Mouse (Mus musculus) kidney, adult 18-20 months (tissue): Measurements from ENCODE around the gene Gm9833.
"Not testable (repeated sequence)": the region's sequence is repeated elsewhere in the genome, so short reads cannot be mapped to it uniquely, and the experiment has no call there.

Source experiments
- DNase-seq: peaks from one replicate; pipeline ENCODE4 v3.0.0; 2021

Gm9833 gene

DNA sequence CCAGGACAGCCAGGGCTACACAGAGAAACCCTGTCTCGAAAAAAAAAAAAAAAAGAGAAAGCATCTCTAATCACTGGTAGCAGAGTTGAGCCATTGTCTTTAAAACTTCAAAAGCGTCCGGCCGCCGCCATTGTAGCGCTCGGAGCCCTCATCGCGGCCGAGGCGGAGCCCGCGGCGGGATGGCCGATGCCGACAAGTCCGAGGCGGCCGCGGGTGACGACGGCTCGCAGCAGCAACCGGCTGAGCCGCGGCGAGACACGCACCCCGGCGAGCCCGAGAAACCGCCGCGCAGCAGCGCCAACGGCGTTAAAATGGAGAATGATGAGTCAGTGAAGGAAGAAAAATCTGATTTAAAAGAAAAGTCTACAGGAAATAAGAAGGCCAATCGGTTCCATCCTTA is at the start of gene Gm9833:
Gm9833 (plus strand) TSS at position 117 of the 400 bp plus-strand sequence.
- DNase-seq = not testable (repeated sequence)

DNA sequence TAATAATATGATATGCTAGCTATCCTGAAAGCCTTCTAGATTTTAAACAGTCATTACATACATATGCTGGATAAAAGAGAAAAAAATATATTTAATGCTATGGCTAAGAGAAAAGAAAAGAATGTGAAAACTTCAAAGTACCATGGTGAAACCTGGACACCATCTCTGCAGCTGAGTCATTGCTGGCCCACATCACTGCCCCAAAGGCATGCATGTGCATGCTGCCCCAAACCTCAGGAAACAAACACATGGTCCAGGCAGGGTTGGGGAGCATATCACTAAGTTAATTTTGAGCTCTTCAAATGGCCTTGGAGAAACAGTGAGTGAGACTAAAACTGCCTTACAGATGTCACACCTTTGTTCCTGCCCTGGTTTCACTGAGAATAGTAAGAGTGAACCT is 17.8 kb upstream of the Gm9833 start:
- DNase-seq = no peak

DNA sequence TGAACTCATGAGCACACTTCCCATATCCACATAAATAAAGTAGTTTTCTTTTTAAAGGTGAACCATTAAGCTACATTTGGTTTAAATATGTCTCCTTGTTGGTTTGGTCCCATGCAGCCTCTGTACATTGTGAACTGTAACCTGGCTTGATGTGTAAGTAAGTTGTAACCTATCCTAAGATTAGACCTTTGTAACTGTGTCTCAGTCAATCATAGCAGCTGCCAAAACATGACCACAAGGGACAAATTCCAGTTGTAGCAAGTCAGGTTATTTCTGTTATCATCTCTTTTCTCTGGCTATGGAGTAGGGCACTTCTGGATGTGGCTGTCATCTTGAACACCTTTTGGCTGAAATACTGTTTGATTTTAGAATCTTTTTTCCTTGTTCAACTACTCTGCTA is 12.1 kb upstream of the Gm9833 start:
- DNase-seq = no peak

DNA sequence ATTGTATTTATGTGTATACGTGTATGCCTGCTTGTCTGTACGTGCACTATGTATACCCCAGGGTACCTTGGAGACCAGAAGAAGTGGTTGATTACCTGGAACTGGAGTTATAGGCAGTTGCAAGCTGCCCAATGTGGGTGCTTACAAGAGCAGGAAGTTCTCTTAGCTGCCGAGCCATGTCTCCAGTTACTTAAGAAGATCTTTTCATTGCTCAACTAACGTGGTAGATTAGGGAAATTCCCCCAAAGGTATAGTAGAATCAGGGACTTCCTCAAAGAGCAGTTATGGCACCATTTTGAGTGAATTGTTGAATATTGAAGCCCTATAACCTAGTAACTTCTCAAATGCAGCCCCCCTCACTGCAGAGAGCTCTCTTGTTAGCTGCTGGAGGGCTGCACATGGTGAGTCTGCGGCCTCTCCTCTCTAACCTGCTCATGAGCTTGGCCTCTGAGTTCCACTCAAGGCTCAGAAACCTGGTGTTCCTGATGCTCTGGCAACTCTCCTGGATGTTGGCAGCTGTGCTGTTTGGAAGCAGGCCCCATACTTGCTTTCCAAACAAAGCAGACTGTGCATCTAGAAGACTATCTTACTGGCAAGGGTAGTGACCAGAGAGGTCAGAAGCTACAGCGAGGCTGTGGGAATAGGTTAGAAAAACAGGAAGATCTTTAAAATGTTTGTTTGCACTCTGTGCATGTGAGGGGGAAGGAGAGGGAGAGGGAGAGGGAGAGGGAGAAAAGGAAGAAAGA is 10.6 kb upstream of the Gm9833 start:
- DNase-seq = no peak

DNA sequence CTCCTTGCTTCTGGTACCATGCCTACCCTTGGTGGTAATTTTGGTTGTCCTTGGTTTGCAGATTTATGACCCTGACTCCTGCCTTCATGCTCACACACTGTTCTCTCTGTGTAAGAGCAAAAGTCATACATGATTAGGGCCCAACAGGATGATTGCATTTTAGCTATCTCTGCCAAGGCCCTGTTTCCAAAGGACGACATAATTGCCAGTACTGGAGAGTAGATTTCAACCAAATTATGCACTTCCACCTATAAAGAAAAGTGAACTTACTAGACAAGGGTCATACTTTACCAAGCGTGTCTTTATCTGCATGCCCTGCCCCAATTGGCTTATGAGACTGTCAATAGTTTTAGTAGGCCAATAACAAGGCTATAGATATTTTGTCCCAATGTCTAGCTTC is 9.8 kb upstream of the Gm9833 start:
- no peak for DNase-seq

DNA sequence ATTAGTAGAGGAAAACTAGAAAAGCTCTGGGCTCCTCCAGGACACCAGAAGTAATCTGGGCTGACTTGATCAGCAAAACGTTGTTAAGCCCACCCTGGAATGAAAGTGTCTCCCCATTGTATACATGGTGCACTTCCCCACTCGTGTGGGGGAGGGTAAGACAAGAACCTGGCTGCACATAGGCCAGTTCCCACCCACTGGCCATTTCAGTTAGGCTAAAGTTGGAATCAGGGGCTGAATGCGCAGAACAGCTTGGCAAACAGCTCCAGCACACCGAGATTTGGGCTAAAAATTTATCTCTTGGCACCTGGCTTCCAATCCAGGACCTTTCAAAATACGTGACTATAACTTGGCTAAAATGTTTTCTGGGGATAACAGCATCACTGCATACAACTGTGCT is 6.6 kb upstream of the Gm9833 start:
- DNase-seq = no peak

DNA sequence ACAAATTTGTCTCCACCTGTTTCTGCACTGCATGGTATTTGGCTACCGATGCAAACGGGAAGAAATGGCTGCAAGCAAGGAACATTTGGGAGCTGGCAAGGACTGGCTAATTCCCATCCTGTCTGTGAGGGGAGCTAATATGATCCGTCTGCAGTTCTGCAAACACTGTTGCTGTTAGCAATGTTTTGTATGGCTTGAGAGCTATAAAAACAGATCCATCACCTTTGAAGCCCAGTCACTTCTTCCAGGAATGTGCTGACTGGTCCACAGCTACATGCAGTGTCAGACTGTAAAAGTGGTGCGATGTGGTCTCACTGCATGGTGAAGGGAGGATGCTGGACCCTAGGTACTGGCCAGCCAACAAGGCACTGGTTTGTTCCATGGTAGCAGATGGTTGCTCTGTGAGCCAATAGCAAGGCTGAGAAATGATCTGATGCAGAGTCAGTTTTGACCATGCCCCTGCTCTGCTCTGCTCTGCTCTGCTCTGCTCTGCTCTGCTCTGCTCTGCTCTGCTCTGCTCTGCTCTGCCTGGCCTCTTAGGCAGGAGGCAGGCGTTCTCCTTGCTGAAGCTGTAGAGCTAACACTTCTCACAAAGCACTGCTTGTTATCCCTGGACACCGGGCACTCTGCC is 5.9 kb upstream of the Gm9833 start:
- DNase-seq = no peak

DNA sequence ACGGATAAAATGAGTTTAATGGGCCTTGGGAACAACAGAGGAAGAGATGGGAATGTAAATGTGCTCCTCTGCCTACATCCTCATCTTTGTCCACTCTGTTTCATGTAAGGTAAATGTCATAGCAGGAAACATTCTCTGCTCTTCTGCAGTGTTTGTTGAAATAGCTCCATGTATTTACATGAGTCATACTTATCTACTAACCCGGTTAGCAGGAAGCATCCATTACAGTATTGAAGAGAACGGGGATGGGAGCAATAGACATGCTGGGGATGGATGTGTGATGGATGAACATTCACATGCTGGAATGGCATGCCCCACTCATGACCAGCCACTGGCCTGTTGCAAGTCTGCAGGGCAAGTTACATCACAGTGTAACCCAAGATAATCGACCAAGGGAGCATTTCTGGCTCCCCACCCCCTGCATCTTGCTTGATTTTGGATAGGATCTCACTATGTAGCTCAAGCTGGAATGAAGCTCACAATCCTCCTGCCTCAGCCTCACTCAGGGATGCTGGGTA is 5.3 kb upstream of the Gm9833 start:
- no peak for DNase-seq

DNA sequence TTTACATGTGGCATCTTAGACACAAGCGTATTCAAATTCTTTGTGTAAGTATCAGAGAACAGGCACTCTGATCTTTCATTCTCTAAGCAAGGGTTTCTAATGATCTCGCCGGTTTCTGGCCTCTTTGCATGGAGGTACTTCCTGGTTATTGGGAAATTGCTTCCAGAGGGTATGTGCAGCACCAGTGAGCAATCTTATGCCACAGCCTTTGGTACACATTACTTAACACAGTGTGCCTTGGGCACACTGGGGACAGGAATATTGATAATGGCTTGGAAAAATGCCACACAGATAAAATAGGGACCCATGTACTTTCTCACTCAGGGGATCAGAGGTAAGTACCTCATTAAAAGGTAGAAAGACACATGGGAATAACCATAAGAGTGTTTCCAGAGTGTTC is 3.8 kb upstream of the Gm9833 start:
- no peak for DNase-seq

DNA sequence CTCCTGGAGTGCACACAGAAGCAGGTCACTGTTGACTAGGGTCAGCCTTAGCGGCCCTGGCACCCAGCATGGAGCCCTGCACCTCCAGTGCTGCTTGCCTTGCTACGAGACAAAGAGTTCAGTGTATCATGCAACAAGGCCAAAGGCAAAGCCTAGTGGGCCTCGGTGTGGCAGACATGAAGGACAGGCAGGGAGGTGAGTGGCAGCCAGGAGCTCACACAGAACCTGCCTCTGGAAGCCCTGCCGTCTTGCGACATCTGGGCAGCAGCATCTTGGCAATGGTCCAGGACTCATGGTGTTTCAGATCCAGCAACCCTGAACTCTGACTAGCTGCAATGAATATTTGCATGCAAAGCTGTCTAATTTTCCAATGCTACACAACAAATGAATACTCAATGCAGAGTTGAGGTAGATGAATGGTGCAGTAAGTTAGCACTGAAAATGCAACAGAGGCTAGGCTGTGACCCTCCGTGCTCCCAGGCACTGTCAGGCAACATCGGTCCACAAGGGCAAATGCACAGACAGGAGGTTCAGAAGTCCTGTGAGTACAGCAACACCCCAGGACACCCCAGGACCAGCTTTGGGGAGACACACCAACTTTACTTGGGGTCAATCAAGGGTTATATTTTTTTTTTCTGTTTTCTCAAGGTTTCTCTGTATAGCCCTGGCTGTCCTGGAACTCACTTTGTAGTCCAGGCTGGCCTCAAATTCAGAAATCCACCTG is 2.4 kb upstream of the Gm9833 start:
- DNase-seq = no peak

DNA sequence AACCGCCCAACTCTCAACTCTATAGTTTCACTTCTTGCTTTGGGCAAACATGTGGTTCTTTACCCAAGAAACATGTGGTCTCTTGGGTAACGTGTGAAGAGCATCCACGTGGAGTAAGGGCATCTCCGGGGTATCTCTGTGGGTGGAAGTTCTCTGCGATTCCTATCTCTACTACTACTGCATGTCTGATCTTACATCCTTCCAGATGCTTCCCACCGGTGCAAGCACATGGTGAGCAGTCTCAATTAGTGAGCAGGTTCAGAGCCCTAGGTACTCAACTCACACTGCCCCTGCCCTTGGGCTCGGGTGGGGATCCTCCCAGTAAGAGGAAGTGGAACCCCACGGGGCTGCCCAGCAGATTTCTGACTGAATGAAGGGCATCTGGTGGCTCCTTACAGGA is 399 bp upstream of the Gm9833 start:
- no peak for DNase-seq

DNA sequence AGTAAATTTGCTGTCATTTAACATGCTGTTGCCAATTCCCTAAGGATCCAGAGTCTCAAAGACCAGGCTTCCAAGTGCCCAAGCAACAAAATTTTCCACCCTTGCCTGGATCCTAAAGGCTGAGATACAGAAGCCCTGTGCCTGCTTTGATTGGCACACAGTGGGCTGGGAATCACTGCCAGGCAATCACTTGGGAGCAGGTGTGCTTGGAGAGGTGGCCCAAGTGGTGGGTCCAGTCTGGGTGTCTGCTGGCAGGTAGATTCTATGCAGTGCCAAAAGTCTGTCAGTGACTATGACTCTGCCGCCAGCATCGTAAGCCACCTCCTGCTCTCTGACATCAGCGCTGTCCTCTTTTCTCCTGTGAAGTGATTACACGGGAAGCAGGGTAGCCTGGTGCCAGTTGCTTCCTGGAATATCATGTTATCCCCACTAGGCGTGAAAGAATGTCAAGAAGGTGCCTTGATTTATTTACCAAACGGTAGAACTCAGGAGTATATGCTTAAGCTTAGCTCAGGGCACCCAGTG is 3.8 kb downstream of the Gm9833 start:
- no peak for DNase-seq

DNA sequence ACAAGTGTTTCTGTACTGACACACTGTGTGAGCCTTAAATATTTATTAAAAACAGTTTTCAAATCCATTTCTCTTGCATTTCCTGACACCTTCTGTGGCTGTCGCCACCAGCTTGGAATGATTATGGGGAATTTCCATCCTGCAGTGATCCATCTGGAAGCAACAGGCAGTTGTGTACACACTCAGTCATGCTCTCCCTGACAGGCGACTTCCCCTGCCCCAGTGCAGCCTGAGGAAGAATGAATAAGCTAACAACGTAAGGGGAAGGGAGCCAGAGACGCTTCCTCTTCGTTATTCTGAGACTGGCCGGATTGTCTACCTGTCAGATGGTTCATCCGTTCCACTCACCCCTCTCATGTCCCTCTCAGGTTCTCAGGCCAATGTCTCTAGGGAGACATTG is 4.6 kb downstream of the Gm9833 start:
- peak; percentile 14 for DNase-seq

DNA sequence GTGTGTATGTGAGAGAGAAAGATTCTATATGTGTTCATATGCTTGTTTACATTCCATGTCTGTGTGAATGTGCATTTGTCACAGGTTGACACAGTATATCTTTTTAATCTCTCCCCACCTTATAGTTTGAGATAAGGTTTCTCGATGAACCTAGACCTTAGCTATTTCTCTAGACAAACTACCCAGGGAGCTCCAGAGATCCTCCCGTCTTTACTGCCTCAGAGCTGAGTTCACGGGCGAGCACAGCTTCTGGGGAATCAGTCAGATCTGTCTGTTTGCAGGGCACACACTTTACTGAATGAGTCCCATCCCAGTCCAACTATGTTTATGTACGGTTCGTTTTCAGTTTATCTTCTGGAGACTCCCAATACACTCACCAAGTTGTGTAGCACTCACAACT is 5.0 kb downstream of the Gm9833 start:
- no peak for DNase-seq

DNA sequence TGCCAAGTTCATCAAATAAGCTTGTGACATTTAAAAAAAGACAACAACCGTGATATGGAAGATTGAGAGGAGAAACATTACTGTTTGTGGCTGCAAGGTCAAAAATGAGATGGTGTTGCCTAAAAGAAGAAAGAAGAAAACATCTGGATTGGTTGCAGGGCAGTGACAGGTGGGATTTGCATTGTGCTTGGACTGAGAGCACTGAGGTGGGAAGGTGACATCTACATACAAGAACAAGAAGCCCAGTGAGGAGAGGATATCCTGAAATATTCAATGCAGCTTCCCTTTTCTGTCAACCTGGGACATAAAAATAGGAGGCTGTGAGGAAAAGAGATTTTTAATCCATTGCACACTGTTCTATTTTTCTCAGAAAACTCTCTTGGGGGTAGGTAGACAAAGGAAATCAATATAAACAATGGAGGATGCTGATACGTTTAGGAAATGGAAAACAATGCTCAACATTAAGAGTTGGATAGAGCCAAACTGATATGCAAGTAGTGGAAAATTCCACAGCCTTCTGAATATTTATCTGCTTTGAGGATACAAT is 7.2 kb downstream of the Gm9833 start:
- no peak for DNase-seq

DNA sequence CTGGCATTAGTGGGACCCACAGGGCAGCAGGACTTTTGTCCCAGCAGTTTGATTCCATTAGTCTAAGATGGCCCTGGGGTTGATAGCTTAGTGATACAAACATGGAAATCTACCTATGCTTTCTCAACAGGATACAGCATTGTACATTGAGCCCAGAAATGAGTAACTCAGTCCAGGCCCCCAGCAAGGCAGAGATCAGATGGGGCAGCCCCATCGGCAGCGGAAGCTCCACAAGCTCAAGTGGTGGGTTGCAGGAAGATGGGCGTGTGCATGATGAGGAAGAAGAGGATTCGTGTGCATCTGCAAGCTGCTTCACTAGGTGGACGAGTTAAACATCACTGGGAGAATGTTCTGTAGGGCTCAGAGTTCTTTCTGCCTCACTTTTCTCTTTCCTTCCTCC is 11.8 kb downstream of the Gm9833 start:
- no peak for DNase-seq

DNA sequence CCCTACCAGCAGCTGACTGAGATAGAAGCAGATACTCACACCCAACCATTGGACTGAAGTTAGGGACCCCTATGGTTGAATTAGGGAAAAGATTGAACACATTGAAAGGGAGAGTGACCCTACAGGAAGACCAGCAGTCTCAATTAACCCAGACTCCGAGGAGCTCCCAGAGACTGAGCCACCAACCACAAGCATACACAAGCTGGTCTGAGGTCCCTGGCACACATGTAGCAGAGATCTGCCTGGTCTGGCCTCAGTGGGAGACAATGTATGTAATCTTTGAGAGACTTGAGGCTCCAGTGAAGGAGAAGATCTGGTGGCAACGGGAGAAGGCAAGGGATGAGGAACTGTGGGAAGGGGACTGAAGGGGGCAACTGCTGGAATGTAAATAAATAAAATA is 23.7 kb downstream of the Gm9833 start:
- no peak for DNase-seq

DNA sequence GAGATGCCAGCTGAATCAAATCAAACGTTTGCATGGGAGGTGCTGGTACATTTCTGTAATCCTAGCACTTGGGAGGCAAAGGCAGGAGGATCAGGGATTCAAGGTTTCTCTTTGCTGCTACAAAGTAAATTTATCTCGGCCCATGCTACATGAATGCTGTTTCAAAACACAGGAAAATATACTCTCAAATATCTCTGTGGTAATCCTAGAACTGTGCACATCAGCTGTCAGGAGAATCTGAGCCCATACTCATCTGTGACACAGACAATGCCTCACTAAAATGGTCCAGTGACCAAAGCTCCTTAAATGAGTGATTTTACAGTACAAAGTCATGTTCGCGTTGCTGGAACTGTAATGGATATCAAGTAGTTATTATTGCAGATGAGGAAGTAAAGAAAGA is 24.3 kb downstream of the Gm9833 start:
- no peak for DNase-seq

DNA sequence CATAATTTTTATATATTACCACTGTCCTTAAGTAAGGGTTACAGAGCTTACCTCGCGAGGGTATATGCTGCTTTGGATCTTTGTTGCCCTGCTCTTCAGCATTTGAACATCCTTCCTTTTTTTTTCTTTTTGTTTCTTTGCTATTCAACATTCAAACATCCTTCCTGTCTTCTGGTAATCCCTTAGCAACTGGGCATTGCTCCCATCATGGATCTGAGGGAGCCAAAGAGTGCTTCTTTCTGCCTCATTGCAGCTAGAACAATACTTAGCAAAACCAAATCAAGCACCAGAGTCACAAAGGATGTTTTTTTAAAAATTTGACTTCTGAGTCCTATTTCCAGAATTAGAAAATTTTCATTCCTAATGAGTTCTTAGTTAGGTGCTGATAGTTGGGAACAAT is 24.8 kb downstream of the Gm9833 start:
- no peak for DNase-seq

DNA sequence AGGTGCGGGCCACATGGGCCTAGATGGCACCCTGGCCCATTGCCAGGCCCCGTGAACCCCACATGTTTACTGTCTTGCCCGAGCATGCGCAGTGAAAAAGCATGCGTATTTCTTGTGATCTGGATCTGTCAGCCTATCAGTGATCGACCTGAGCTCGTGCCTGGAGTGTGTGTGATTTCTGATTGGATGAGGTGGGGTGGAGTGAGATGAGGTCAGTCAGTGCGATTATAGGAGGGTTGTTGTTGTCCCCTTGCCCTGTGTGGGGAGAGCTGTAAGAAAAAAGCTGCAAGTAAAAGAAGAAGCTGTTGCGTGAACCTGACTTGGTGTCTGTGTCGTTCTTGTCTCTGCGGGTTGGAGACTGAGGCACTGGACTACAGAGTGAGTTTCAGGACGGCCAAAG is 28.6 kb downstream of the Gm9833 start:
- DNase-seq = no peak

DNA sequence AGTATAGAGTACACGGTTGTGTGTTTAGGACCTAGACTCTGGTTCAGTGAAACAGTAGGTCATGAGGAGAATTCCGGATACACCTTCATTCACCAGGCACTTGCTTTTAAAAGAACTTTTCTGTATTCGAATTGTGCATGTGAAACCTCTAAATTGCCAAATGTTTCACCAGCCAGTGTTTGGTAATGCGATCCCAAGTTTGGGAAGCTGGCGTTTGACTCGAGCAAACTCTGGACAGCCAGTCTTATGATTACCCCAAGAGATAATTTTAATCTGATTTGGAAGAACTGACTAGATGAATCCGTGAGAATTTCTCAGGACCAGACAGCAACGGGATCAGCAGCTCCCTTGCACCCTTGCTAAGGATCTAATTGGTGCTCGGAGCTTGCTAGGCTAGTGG is 33.3 kb downstream of the Gm9833 start:
- DNase-seq = no peak

DNA sequence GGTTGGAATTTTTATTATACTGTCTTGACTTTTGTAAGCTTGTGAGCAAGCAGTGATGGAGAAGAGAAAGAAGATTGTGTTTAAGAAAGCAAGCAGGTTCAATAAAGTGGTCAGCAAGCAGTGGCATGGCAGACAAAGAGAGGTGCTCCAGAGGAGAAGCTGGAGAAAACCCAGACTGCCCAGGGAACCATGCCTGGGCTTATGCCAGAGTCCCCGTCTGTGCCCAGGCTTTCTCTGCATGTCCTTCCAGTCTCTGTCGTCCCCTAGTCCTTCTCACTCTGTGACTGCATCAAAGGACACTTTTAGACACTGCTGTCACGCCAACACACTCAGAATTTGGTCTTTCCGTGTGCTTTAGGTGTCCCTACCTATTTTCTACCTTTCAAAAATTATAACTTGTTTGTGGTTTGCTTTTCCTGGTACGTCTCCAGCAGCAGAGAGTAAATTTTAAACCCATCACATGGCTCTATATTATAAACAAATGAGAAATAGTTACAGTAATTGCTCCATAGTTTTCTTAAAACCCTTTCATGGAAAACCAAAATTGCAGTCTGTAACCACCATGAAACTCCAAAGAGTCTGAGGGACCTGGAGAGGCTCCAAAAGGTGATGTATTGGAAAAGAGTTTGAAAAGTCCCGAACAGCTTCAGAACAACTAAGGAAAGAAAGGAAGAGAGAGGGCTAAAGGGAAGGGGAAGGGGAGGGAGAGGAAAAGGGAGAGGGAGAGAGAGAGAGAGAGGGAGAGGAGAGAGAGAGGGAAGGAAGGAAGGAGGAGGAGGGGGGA is 34.2 kb downstream of the Gm9833 start:
- no peak for DNase-seq

DNA sequence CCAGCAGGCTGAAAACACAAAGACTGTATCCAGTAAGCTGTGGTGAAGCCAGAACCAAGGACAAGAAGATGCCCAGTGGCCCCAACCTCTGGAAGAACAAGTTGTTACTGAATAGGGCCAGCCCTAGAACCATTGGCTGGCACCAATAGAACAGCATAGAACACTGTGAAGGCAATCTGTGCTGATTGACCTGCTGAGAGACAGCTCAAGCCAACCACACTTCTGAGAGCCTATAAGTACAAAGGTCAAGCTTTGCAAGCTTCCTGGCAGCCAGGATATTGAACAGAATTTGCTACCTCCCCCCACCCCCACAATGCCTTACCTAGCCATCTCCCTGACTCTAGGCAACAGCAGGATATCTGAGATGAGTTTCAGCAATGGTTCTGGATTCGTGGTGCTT is 35.7 kb downstream of the Gm9833 start:
- no peak for DNase-seq
